Mouse (Mus musculus) bone marrow, adult 2 months (tissue): ENCODE measurements around the gene Bbip1.

Experiments used
- CTCF ChIP-seq: fragments of 200-500 bp; IDR thresholded peaks from 2 replicates; pipeline ENCODE4 v1.5.1; 2011; ENCODE audit warnings: low read length, control low read depth; ENCODE audit not compliant: control insufficient read depth, insufficient read depth
- POLR2A ChIP-seq: fragments of 200-500 bp; IDR thresholded peaks from 2 replicates; pipeline ENCODE4 v1.6.1; 2011; ENCODE audit warnings: low read depth, mild to moderate bottlenecking, control low read depth, low read length, borderline replicate concordance; ENCODE audit not compliant: control insufficient read depth

DNA sequence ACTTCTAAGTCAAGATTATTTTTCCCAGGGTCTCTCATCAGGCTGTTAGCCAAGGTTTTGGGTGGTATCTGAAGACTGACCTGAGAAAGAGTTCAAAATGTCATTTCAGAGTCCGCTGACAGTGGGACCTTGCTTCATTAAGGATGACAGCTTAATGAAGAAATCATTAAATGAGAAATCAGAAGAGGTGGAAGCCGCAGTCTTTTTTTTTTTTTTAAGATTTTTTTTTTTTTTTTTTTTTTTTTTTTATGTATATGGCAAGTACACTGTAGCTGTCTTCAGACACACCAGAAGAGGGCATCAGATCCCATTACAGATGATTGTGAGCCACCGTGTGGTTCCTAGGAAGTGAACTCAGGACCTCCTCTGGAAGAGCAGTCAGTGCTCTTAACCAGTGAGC is 49.4 kb upstream of the Bbip1 start:
- TF ChIP-seq CTCF (no peak), POLR2A (no peak)
